Mouse (Mus musculus): Measurements from ENCODE around the gene Platr17. TPM values are rescaled to one million over a fixed set of nuclear protein-coding genes. Genes with fewer than 3 reads are reported as not detected.

Platr17 gene
- total and polyA plus RNA-seq, 2 experiments: 0.18 TPM; not detected in 1

- Histone ChIP-seq H3K9ac (ENCODE audit: low read depth, low read length) (peak within 1 kb of the TSS; percentile 81), H3K27me3 (ENCODE audit: control insufficient read depth, insufficient read depth, low read length) (no peaks in the 10 kb centered on the region), H3K4me1 (ENCODE audit: control insufficient read depth, insufficient read depth, low read length) (peaks cover 3% of the 10 kb centered on the region), H3K27ac (replicated peaks; ENCODE audit: insufficient read depth, low read depth, low read length) (peak within 1 kb of the TSS; percentile 75), H3K79me2 (ENCODE audit: control insufficient read depth, insufficient read depth, low read length) (peaks cover 11% of the 10 kb centered on the region; the same call in 1 of the 2 replicates), H3K36me3 (ENCODE audit: control insufficient read depth, insufficient read depth, low read length) (0 out of 2 replicates have a peak, but pooled peaks cover 2% of the 10 kb centered on the region), H3K4me3 (ENCODE audit: insufficient read depth, low read depth, low read length) (peak within 1 kb of the TSS; percentile 68)
- 0 out of 2 replicates have a peak, but pooled peaks have one; percentile 14 for TF ChIP-seq CTCF (IDR thresholded peaks at IDR 0.05; ENCODE audit: low read depth, low read length)
- 0 out of 2 replicates have a peak, but pooled peaks have one; percentile 44 for TF ChIP-seq POLR2A (IDR thresholded peaks at IDR 0.05; ENCODE audit: extremely low read depth, insufficient read depth, low read length)
- under 1% methylated on average over 78 of the region's 80 CpGs for WGBS
- peak; percentile 62 for DNase-seq (ENCODE audit: extremely low read depth, low read depth, low spot score)
Measured at GRCm38 (mm10) chr17:33929371-33930279, 24.7 kb downstream of the Platr17 start, which contains the start of gene Rgl2. TSS of gene Rgl2 (plus strand) at chr17:33929543.

GRCm38 (mm10) chr17:33930280-33931158 lies 25.6 kb downstream of the Platr17 start:
- WGBS: 2% methylated on average over 44 of the region's 45 CpGs
- peaks cover 3% of the 10 kb centered on the region for H3K4me1 ChIP-seq (ENCODE audit: control insufficient read depth, insufficient read depth, low read length)
- H3K27me3 ChIP-seq (ENCODE audit: control insufficient read depth, insufficient read depth, low read length): no peaks in the 10 kb centered on the region
- no peak for TF ChIP-seq CTCF (IDR thresholded peaks at IDR 0.05; ENCODE audit: low read depth, low read length)
- no peak for TF ChIP-seq POLR2A (IDR thresholded peaks at IDR 0.05; ENCODE audit: extremely low read depth, insufficient read depth, low read length)
- DNase-seq (ENCODE audit: extremely low read depth, low read depth, low spot score): peak; percentile 87
- H3K36me3 ChIP-seq (ENCODE audit: control insufficient read depth, insufficient read depth, low read length): 0 out of 2 replicates have a peak, but pooled peaks cover 2% of the 10 kb centered on the region
- peak overlapping the region; percentile 53; the same call in 1 of the 2 replicates for H3K27ac ChIP-seq (replicated peaks; ENCODE audit: insufficient read depth, low read depth, low read length)
- peak overlapping the region; percentile 76 for H3K9ac ChIP-seq (ENCODE audit: low read depth, low read length)
- H3K4me3 ChIP-seq (ENCODE audit: insufficient read depth, low read depth, low read length): peak overlapping the region; percentile 68
- H3K79me2 ChIP-seq (ENCODE audit: control insufficient read depth, insufficient read depth, low read length): 0 out of 2 replicates have a peak, but pooled peaks cover 6% of the 10 kb centered on the region

DNA sequence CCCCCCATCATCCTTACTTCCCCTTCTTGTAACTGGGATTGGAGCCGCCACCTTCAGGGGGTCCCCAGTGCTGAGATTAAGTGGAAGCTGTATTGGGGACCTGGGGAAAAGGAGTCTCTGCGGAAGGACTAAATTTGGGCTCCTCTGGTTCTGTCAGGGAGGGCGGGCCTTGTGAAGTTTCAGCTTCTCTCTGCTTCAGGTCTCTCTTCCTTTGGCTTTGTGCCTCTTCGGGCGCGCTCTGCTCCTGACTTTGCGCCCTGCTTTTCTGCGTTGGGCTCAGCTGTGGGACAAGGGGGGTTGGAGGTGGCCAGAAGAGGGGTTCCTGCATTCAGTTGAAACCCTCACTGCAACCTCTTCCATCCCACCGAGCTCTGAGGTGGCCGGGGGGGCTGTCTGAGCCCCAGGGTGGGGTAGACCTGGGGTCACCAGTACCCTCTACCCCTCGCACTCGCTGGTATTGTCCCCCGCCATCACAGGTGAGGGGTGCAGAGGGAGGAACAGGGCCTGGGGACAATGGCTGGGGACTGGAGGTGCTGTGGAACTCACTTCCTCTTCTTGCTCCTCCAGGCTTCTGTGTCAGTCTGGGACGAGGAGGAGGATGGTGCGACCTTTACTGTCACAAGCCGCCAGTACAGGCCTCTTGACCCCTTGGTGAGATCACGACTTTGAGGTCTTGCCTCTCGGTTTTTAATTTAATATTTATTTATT lies 26.4 kb downstream of the Platr17 start:
- Histone ChIP-seq H3K4me3 (ENCODE audit: insufficient read depth, low read depth, low read length) (peak overlapping the region; percentile 23; the same call in 1 of the 2 replicates), H3K79me2 (ENCODE audit: control insufficient read depth, insufficient read depth, low read length) (0 out of 2 replicates have a peak, but pooled peaks cover 2% of the 10 kb centered on the region), H3K9ac (ENCODE audit: low read depth, low read length) (peak overlapping the region; percentile 28), H3K4me1 (ENCODE audit: control insufficient read depth, insufficient read depth, low read length) (peaks cover 3% of the 10 kb centered on the region), H3K27ac (replicated peaks; ENCODE audit: insufficient read depth, low read depth, low read length) (no peak overlapping the region), H3K36me3 (ENCODE audit: control insufficient read depth, insufficient read depth, low read length) (0 out of 2 replicates have a peak, but pooled peaks cover 2% of the 10 kb centered on the region), H3K27me3 (ENCODE audit: control insufficient read depth, insufficient read depth, low read length) (no peaks in the 10 kb centered on the region)
- DNase-seq (ENCODE audit: extremely low read depth, low read depth, low spot score): no peak
- WGBS: 76% methylated on average over 18 of the region's 18 CpGs
- no peak for TF ChIP-seq POLR2A (IDR thresholded peaks at IDR 0.05; ENCODE audit: extremely low read depth, insufficient read depth, low read length)
- TF ChIP-seq CTCF (IDR thresholded peaks at IDR 0.05; ENCODE audit: low read depth, low read length): no peak

DNA sequence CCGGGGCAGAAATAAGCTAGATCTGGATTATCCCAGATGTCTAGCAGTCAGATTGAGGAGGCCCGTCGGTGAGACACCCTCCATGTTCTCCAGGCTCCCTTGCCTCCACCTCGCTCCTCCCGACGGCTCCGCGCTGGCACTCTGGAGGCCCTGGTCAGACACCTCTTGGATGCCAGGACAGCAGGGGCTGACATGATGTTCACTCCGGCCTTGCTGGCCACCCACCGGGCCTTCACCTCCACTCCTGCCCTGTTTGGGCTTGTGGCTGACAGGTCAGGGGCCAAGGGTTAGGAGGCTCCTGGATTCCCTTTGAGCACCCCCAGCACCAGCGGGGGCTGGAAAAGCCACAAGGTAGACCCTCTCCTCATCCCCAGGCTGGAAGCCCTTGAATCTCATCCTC lies 27.0 kb downstream of the Platr17 start:
- H3K36me3 ChIP-seq (ENCODE audit: control insufficient read depth, insufficient read depth, low read length): no peaks in the 10 kb centered on the region
- H3K9ac ChIP-seq (ENCODE audit: low read depth, low read length): no peak overlapping the region
- 96% methylated on average over 11 of the region's 11 CpGs for WGBS
- no peak for DNase-seq (ENCODE audit: extremely low read depth, low read depth, low spot score)
- no peaks in the 10 kb centered on the region for H3K27me3 ChIP-seq (ENCODE audit: control insufficient read depth, insufficient read depth, low read length)
- peaks cover 3% of the 10 kb centered on the region for H3K4me1 ChIP-seq (ENCODE audit: control insufficient read depth, insufficient read depth, low read length)
- no peak overlapping the region for H3K27ac ChIP-seq (replicated peaks; ENCODE audit: insufficient read depth, low read depth, low read length)
- H3K4me3 ChIP-seq (ENCODE audit: insufficient read depth, low read depth, low read length): no peak overlapping the region
- no peak for TF ChIP-seq CTCF (IDR thresholded peaks at IDR 0.05; ENCODE audit: low read depth, low read length)
- no peak for TF ChIP-seq POLR2A (IDR thresholded peaks at IDR 0.05; ENCODE audit: extremely low read depth, insufficient read depth, low read length)
- no peaks in the 10 kb centered on the region for H3K79me2 ChIP-seq (ENCODE audit: control insufficient read depth, insufficient read depth, low read length)

GRCm38 (mm10) chr17:33932448-33932847 lies 27.5 kb downstream of the Platr17 start:
- Histone ChIP-seq H3K27me3 (ENCODE audit: control insufficient read depth, insufficient read depth, low read length) (no peaks in the 10 kb centered on the region), H3K9ac (ENCODE audit: low read depth, low read length) (no peak overlapping the region), H3K36me3 (ENCODE audit: control insufficient read depth, insufficient read depth, low read length) (no peaks in the 10 kb centered on the region), H3K79me2 (ENCODE audit: control insufficient read depth, insufficient read depth, low read length) (no peaks in the 10 kb centered on the region), H3K4me1 (ENCODE audit: control insufficient read depth, insufficient read depth, low read length) (peaks cover 3% of the 10 kb centered on the region), H3K4me3 (ENCODE audit: insufficient read depth, low read depth, low read length) (no peak overlapping the region), H3K27ac (replicated peaks; ENCODE audit: insufficient read depth, low read depth, low read length) (no peak overlapping the region)
- TF ChIP-seq CTCF (IDR thresholded peaks at IDR 0.05; ENCODE audit: low read depth, low read length) (no peak), POLR2A (IDR thresholded peaks at IDR 0.05; ENCODE audit: extremely low read depth, insufficient read depth, low read length) (no peak)
- no peak for DNase-seq (ENCODE audit: extremely low read depth, low read depth, low spot score)
- WGBS: 73% methylated on average over 14 of the region's 14 CpGs
